Mouse (Mus musculus): ENCODE measurements around the gene Gm37240. TPM values are rescaled to one million over a fixed set of nuclear protein-coding genes. Genes with fewer than 3 reads are reported as not detected.

Gene Gm37240
- polyA plus RNA-seq, 1 experiment from 2014 or later, result 15.1 TPM

- Histone ChIP-seq H3K27me3 (ENCODE audit: control insufficient read depth, insufficient read depth, low read length) (no peaks in the 10 kb centered on the region), H3K27ac (ENCODE audit: low read depth, low read length) (no peak overlapping the region), H3K4me2 (replicated peaks; ENCODE audit: low read depth, low read length) (no peak overlapping the region), H3K4me1 (ENCODE audit: control insufficient read depth, insufficient read depth, low read length) (no peaks in the 10 kb centered on the region), H3K4me3 (ENCODE audit: low read length) (no peak overlapping the region), H3K9ac (ENCODE audit: low read depth, low read length) (no peak overlapping the region), H3K9me3 (ENCODE audit: control insufficient read depth, low read length) (no peaks in the 10 kb centered on the region), H3K36me3 (ENCODE audit: control insufficient read depth, insufficient read depth, low read length) (no peaks in the 10 kb centered on the region)
- WGBS, result 66% methylated on average over 4 of the region's 4 CpGs
- ATAC-seq (ENCODE audit: low FRiP score, low TSS enrichment), result no peak
Observed at GRCm38 (mm10) chr3:85053526-85053925, 833.8 kb downstream of the Gm37240 start.

- no peak for ATAC-seq (ENCODE audit: low FRiP score, low TSS enrichment)
- WGBS, result 81% methylated on average over 1 of the region's 1 CpGs
Observed at GRCm38 (mm10) chr3:85052196-85052595, 835.1 kb downstream of the Gm37240 start.

GRCm38 (mm10) chr3:85048569-85048968 lies 838.7 kb downstream of the Gm37240 start:
- H3K9me3 ChIP-seq (ENCODE audit: control insufficient read depth, low read length), result no peaks in the 10 kb centered on the region
- WGBS, result 88% methylated on average over 5 of the region's 5 CpGs
- H3K27me3 ChIP-seq (ENCODE audit: control insufficient read depth, insufficient read depth, low read length), result no peaks in the 10 kb centered on the region
- no peak overlapping the region for H3K4me2 ChIP-seq (replicated peaks; ENCODE audit: low read depth, low read length)
- no peaks in the 10 kb centered on the region for H3K4me1 ChIP-seq (ENCODE audit: control insufficient read depth, insufficient read depth, low read length)
- no peaks in the 10 kb centered on the region for H3K36me3 ChIP-seq (ENCODE audit: control insufficient read depth, insufficient read depth, low read length)
- no peak overlapping the region for H3K4me3 ChIP-seq (ENCODE audit: low read length)
- H3K27ac ChIP-seq (ENCODE audit: low read depth, low read length), result no peak overlapping the region
- no peak overlapping the region for H3K9ac ChIP-seq (ENCODE audit: low read depth, low read length)
- ATAC-seq (ENCODE audit: low FRiP score, low TSS enrichment), result no peak

More at GRCm38 (mm10) chr3:85052196-85052595, 835.1 kb downstream of the Gm37240 start:
- H3K4me2 ChIP-seq (replicated peaks; ENCODE audit: low read depth, low read length), result no peak overlapping the region
- no peaks in the 10 kb centered on the region for H3K36me3 ChIP-seq (ENCODE audit: control insufficient read depth, insufficient read depth, low read length)
- H3K27ac ChIP-seq (ENCODE audit: low read depth, low read length), result no peak overlapping the region
- H3K9ac ChIP-seq (ENCODE audit: low read depth, low read length), result no peak overlapping the region
- no peaks in the 10 kb centered on the region for H3K4me1 ChIP-seq (ENCODE audit: control insufficient read depth, insufficient read depth, low read length)
- no peak overlapping the region for H3K4me3 ChIP-seq (ENCODE audit: low read length)
- no peaks in the 10 kb centered on the region for H3K27me3 ChIP-seq (ENCODE audit: control insufficient read depth, insufficient read depth, low read length)
- no peaks in the 10 kb centered on the region for H3K9me3 ChIP-seq (ENCODE audit: control insufficient read depth, low read length)

GRCm38 (mm10) chr3:85043679-85044218 lies 843.6 kb downstream of the Gm37240 start:
- 96% methylated on average over 8 of the region's 8 CpGs for WGBS
- Histone ChIP-seq H3K27me3 (ENCODE audit: control insufficient read depth, insufficient read depth, low read length) (no peaks in the 10 kb centered on the region), H3K9me3 (ENCODE audit: control insufficient read depth, low read length) (no peaks in the 10 kb centered on the region; the same call in 1 of the 2 replicates), H3K27ac (ENCODE audit: low read depth, low read length) (no peak overlapping the region), H3K4me3 (ENCODE audit: low read length) (no peak overlapping the region), H3K4me2 (replicated peaks; ENCODE audit: low read depth, low read length) (no peak overlapping the region), H3K9ac (ENCODE audit: low read depth, low read length) (no peak overlapping the region), H3K36me3 (ENCODE audit: control insufficient read depth, insufficient read depth, low read length) (no peaks in the 10 kb centered on the region), H3K4me1 (ENCODE audit: control insufficient read depth, insufficient read depth, low read length) (no peaks in the 10 kb centered on the region)
- ATAC-seq (ENCODE audit: low FRiP score, low TSS enrichment), result no peak

- WGBS, result 90% methylated on average over 4 of the region's 4 CpGs
- Histone ChIP-seq H3K9me3 (ENCODE audit: control insufficient read depth, low read length) (no peaks in the 10 kb centered on the region; the same call in 1 of the 2 replicates), H3K9ac (ENCODE audit: low read depth, low read length) (no peak overlapping the region), H3K36me3 (ENCODE audit: control insufficient read depth, insufficient read depth, low read length) (no peaks in the 10 kb centered on the region), H3K4me2 (replicated peaks; ENCODE audit: low read depth, low read length) (no peak overlapping the region), H3K27ac (ENCODE audit: low read depth, low read length) (no peak overlapping the region), H3K4me3 (ENCODE audit: low read length) (no peak overlapping the region), H3K4me1 (ENCODE audit: control insufficient read depth, insufficient read depth, low read length) (no peaks in the 10 kb centered on the region), H3K27me3 (ENCODE audit: control insufficient read depth, insufficient read depth, low read length) (no peaks in the 10 kb centered on the region)
- no peak for ATAC-seq (ENCODE audit: low FRiP score, low TSS enrichment)
Observed at GRCm38 (mm10) chr3:85042126-85042525, 845.2 kb downstream of the Gm37240 start.

- no peak overlapping the region for H3K4me3 ChIP-seq (ENCODE audit: low read length)
- no peak overlapping the region for H3K4me2 ChIP-seq (replicated peaks; ENCODE audit: low read depth, low read length)
- H3K27ac ChIP-seq (ENCODE audit: low read depth, low read length), result no peak overlapping the region
- WGBS, result 85% methylated on average over 1 of the region's 1 CpGs
- no peak for ATAC-seq (ENCODE audit: low FRiP score, low TSS enrichment)
- no peaks in the 10 kb centered on the region for H3K9me3 ChIP-seq (ENCODE audit: control insufficient read depth, low read length)
- H3K4me1 ChIP-seq (ENCODE audit: control insufficient read depth, insufficient read depth, low read length), result no peaks in the 10 kb centered on the region
- no peak overlapping the region for H3K9ac ChIP-seq (ENCODE audit: low read depth, low read length)
- H3K27me3 ChIP-seq (ENCODE audit: control insufficient read depth, insufficient read depth, low read length), result no peaks in the 10 kb centered on the region
- no peaks in the 10 kb centered on the region for H3K36me3 ChIP-seq (ENCODE audit: control insufficient read depth, insufficient read depth, low read length)
Observed at GRCm38 (mm10) chr3:85029141-85029540, 858.2 kb downstream of the Gm37240 start.

- Histone ChIP-seq H3K36me3 (ENCODE audit: control insufficient read depth, insufficient read depth, low read length) (no peaks in the 10 kb centered on the region), H3K9ac (ENCODE audit: low read depth, low read length) (no peak overlapping the region), H3K27me3 (ENCODE audit: control insufficient read depth, insufficient read depth, low read length) (no peaks in the 10 kb centered on the region), H3K4me1 (ENCODE audit: control insufficient read depth, insufficient read depth, low read length) (no peaks in the 10 kb centered on the region), H3K4me2 (replicated peaks; ENCODE audit: low read depth, low read length) (no peak overlapping the region), H3K9me3 (ENCODE audit: control insufficient read depth, low read length) (no peaks in the 10 kb centered on the region), H3K4me3 (ENCODE audit: low read length) (no peak overlapping the region), H3K27ac (ENCODE audit: low read depth, low read length) (no peak overlapping the region)
- ATAC-seq (ENCODE audit: low FRiP score, low TSS enrichment), result no peak
- WGBS, result 23% methylated on average over 6 of the region's 6 CpGs
Observed at GRCm38 (mm10) chr3:85024817-85025705, 862.3 kb downstream of the Gm37240 start.

- Histone ChIP-seq H3K4me2 (replicated peaks; ENCODE audit: low read depth, low read length) (no peak overlapping the region), H3K27me3 (ENCODE audit: control insufficient read depth, insufficient read depth, low read length) (no peaks in the 10 kb centered on the region), H3K9me3 (ENCODE audit: control insufficient read depth, low read length) (no peaks in the 10 kb centered on the region), H3K9ac (ENCODE audit: low read depth, low read length) (no peak overlapping the region), H3K4me3 (ENCODE audit: low read length) (no peak overlapping the region), H3K27ac (ENCODE audit: low read depth, low read length) (no peak overlapping the region), H3K4me1 (ENCODE audit: control insufficient read depth, insufficient read depth, low read length) (no peaks in the 10 kb centered on the region), H3K36me3 (ENCODE audit: control insufficient read depth, insufficient read depth, low read length) (no peaks in the 10 kb centered on the region)
- ATAC-seq (ENCODE audit: low FRiP score, low TSS enrichment), result no peak
- 78% methylated on average over 2 of the region's 2 CpGs for WGBS
Observed at GRCm38 (mm10) chr3:85024237-85024636, 863.1 kb downstream of the Gm37240 start.

GRCm38 (mm10) chr3:85022800-85023199 lies 864.5 kb downstream of the Gm37240 start:
- Histone ChIP-seq H3K27me3 (ENCODE audit: control insufficient read depth, insufficient read depth, low read length) (no peaks in the 10 kb centered on the region), H3K4me1 (ENCODE audit: control insufficient read depth, insufficient read depth, low read length) (no peaks in the 10 kb centered on the region), H3K9me3 (ENCODE audit: control insufficient read depth, low read length) (no peaks in the 10 kb centered on the region), H3K4me2 (replicated peaks; ENCODE audit: low read depth, low read length) (no peak overlapping the region), H3K36me3 (ENCODE audit: control insufficient read depth, insufficient read depth, low read length) (no peaks in the 10 kb centered on the region), H3K4me3 (ENCODE audit: low read length) (no peak overlapping the region), H3K9ac (ENCODE audit: low read depth, low read length) (no peak overlapping the region), H3K27ac (ENCODE audit: low read depth, low read length) (no peak overlapping the region)
- ATAC-seq (ENCODE audit: low FRiP score, low TSS enrichment), result no peak
- 68% methylated on average over 11 of the region's 11 CpGs for WGBS
